Mouse (Mus musculus) cerebellum, adult 2 months (tissue): ENCODE measurements around the gene Trim38.

ENCODE experiments used
- CTCF ChIP-seq: fragments of 200-500 bp; IDR thresholded peaks from 2 replicates; pipeline ENCODE4 v1.5.1; 2011; ENCODE audit warnings: low read depth, mild to moderate bottlenecking, control low read depth, low read length, moderate library complexity, borderline replicate concordance; ENCODE audit not compliant: insufficient read depth
- POLR2A ChIP-seq: fragments of 200-500 bp; IDR thresholded peaks from 2 replicates; pipeline ENCODE4 v1.6.1; 2011; ENCODE audit warnings: low read length, control low read depth, borderline replicate concordance; ENCODE audit not compliant: insufficient read depth

DNA sequence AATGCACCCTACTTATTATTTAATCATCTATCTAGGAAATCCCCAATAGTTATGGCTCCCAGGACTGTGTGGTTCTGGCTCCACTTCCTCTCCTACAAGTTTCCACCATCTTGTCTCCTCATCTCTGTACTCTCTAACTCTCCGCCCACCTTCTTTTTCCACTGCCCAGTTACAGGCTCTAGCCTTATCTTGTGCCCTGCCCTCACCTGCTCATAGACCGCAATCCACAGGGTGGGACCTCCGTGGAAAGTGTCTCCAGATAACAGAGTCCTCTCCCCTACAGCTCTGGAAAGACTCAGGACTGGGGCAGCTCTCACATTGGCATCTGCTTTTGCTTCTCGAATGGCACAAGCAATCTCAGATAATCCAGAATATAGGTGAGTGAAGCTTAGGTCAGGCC lies 9.3 kb downstream of the Trim38 start:
- no peak for TF ChIP-seq CTCF
- no peak for TF ChIP-seq POLR2A
